Mouse (Mus musculus) embryo, embryonic 11.5 days (tissue): ENCODE measurements at regions not wholly inside any gene's neighbourhood (a gene's known extent, or its start where the extent isn't known, plus 50 kb on each side); places are given as distances from the start of the nearest gene placed in this dataset.
"Not testable (repeated sequence)": the region's sequence is repeated elsewhere in the genome, so short reads cannot be mapped to it uniquely, and the experiment has no call there.

Experiments
- DNase-seq: peaks from one replicate; pipeline ENCODE4 v3.0.0-alpha.2; 2012; ENCODE audit warnings: low read depth, low spot score

GRCm38 (mm10) chr10:19297669-19298068 is 58.7 kb upstream of the Olig3 start:
- DNase-seq: no peak

DNA sequence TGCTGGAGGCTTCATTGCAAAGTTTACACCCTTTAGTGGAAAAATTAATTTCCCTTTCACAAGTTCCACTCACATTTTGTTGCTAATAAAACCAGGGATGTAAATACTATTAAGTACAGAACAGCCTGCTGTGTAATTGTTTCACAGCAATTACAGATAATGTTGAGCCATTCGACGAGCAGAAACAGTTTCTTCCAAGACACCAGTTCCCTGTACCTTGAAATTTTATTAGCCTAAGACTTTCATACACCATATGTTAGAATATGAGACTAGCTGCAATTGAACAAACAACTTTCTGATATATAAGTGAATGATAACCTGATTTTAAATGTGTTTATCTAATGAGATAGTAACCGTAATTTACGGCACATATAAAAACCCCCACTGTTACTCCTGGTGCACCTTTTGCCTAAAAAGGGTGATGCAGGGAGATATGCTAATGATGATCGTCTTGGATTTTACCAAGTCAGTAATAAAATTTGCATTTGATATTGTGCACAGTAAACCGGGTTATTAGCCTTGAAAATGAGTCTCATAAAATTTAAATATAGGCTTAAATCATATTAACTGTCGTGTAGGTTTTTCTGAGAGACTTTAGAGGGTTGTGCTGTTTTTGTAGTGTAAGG is 60.8 kb upstream of the Olig3 start:
- no peak for DNase-seq

DNA sequence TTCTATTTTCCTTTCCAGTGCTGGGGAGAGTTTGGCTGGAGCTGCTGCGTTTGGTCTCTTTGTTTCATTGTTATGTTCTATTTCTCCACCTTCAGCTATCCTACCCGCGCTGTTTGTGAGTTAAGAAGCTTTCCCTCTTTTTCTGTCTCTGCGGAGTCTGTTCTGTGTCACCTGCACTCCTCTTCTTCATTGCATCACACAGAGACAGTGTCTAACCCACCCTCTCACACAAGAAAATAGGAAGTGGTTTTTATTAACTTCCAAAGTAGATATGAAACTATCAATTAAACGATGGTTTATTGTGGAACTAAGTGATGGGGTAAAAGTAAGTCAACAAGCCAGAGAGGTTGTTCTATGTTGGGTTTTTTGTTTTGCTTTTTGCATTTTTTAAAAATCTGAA is 64.9 kb upstream of the Olig3 start:
- DNase-seq: no peak

- not testable (repeated sequence) for DNase-seq
Measured at GRCm38 (mm10) chr10:19291039-19291438, 65.3 kb upstream of the Olig3 start.

DNA sequence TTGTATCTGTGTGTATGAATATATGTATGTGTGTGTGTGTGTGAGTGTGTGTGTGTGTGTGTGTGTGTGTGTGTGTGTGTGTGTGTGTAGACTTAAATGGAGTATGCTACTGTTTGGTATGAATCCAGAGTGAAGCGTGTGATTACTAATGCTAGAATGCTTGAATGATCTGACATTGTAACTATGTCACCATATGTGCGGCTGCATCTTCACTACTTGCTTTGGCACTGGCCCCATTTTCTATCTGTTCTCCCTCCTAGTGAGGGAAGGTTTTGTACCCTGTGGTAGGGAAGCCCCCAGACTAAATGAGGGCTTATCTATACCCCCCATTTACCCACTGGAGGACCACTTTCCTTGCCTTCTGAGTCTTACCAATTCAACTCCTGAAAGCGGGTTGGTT is 74.2 kb upstream of the Olig3 start:
- no peak for DNase-seq

GRCm38 (mm10) chr10:19281021-19281420 is 75.3 kb upstream of the Olig3 start:
- DNase-seq: no peak

GRCm38 (mm10) chr10:19278189-19278842 is 78.0 kb upstream of the Olig3 start:
- DNase-seq: no peak

GRCm38 (mm10) chr10:19277103-19277827 is 79.1 kb upstream of the Olig3 start:
- DNase-seq: no peak

DNA sequence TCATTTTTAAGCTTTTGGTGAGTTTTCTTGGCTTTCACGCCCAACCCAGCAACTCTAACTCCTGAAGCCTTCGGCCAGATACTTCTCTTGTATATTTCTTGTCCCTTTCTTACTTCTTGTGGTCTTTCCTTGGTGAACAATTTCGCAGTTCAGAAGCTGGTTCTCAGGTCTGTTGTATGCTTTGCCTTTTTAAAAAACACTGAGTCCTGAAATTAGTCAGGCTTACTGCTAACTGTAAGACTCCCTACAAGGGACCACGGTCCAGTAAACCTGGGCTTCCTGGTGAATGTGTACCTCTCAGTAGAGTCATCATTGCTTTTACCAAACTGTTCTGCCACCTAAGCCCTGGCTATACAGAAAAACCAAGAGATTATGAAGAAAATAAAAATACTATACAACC is 81.3 kb upstream of the Olig3 start:
- DNase-seq: no peak

GRCm38 (mm10) chr10:19269418-19269817 is 86.9 kb upstream of the Olig3 start:
- DNase-seq: no peak

GRCm38 (mm10) chr10:19268051-19268450 is 88.3 kb upstream of the Olig3 start:
- no peak for DNase-seq

GRCm38 (mm10) chr10:19240102-19240759 is 116.1 kb upstream of the Olig3 start:
- peak; percentile 43 for DNase-seq

DNA sequence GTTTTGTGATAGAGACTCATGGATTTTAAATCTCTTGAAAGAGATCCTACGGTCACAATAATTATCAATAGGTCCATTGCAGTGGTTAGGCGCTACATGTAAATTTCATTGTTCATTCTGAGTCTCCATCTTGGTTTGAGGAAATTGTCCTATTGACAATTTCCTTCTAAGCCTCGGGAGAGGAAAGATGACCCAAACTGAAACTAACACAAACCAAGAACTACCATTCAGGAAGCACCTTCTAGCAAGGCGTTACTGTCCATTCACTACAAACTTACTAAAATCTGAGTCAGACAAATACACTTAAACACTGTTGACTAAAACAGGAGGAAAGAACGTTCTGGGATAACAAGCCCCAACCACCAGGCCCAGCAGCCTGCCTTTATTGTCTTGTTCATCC is 140.1 kb upstream of the Olig3 start:
- no peak for DNase-seq

DNA sequence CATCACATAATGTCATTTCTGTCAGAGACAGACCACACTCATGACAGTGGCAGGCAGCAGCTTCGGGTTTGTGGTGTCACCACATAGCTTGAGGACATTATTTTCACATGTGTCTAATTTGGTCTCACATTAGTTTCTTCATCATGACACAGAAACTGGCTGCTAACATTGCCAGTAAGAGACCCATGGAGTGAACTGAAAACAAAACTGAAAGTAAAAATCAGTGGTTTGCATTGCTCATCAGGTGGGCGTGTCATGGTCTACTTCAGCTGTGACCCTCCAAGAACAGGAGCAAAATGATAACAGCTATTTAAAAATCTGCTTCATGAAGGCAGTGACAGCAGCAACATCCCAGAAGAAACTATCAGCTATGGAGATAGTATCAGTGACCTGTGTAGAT is 146.6 kb upstream of the Olig3 start:
- DNase-seq: no peak

DNA sequence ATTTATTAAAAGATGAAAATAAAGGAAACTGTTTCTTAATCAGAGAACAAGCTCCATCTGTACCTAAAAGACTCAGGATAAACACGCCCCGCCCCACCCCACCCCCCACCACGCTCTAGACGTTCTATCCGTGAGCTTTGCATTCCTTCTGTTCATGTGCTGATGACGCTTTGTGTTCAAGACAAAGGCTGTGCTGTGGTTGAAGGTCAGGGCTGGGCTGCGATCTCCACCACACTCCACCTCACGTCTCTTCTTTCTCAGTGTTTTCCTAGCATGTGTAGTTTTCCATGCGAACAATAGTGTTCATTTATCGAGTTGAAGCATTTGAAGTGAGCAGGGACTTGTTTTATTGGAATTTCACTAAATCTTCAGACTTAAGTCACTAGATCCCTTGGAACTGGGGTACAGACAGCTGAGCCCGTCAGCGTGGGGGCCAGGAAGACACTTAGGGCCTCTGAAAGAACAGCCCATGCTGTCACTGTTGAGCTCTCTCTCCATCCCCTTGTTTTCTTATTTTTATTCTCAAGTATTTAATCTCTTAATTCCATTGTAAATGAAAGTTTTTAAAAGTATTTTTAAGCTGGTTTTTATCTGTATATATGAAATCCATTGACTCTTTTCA is 148.1 kb upstream of the Olig3 start:
- DNase-seq: peak; percentile 29

- DNase-seq: no peak
Measured at GRCm38 (mm10) chr10:19207505-19207904, 148.8 kb upstream of the Olig3 start.

GRCm38 (mm10) chr10:19200311-19200710 is 156.0 kb upstream of the Olig3 start:
- DNase-seq: no peak

- no peak for DNase-seq
Measured at GRCm38 (mm10) chr10:19195676-19196075, 160.7 kb upstream of the Olig3 start.

DNA sequence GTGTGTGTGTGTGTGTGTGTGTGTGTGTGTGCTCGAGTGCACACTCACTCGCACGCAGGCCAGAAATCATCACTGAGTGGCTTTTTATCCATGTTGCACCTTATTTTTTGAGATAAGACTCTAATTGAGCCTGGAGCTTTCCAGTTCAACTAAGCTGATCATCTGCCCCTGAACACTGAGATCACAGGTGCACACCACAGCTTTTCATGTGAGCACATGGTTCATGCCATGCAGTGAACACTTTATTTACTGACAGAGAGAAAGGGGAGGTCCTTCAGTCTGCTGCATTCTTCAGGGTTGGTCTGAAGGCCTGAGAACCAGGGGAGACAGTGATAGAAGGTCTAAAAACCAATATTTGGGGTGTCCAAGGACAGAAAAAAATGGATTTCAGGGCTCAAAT is 161.7 kb upstream of the Olig3 start:
- DNase-seq: no peak

DNA sequence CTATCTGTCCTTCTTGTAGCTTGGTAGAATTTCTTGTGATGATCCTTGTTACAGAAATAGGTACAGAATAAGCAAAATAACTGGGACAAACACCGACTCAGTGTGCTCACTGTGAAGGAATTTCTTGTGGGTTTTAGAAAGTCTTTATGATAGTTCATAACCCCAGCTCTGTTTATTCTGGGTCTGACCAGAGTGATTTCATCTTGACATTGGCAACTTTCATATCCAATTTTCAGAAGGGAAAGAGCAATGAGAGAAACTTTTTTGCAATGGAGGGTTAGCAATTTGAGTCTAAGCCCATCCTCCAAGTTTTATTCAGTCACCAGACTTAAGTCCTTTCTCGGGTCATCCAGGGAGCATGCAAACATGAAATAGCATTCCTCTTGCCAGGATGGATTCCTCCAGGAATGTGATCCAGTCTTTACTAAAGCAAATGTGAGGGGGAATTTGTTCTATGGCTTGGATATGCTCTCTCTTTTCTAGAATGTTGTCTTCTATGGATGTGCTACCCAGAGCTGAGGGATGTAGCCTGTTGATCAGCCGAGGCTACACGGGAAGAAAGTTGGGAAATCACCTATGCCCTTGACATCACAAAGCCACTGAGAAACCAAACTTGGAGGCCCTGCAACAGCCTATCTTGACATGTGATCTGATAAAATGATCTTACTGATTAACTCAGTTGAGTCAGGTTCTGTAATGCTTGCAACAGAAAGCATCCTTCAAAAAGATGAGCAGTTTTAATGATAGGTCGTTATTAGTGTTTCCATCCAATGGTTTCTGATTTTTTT is 163.2 kb upstream of the Olig3 start:
- no peak for DNase-seq

- no peak for DNase-seq
Measured at GRCm38 (mm10) chr10:19192221-19192620, 164.1 kb upstream of the Olig3 start.
